Mouse (Mus musculus) lung, embryonic 15.5 days (tissue): ENCODE measurements around the gene Fbxo9. TPM values are rescaled to one million over a fixed set of nuclear protein-coding genes. Genes with fewer than 3 reads are reported as not detected.

Source experiments
- polyA plus RNA-seq: library from polyadenylated mRNA; unstranded; fragments of >200 nt; fragmentation: Nextera tagmentation; extraction: Ambion mirVana; gene quantifications from 2 replicates; pipeline ENCODE4 v1.2.1, GENCODE M21; 2015

Fbxo9 gene
- polyA plus RNA-seq, 1 experiment from 2014 or later: 46.8 TPM

Other genes starting within 250 kb of the Fbxo9 start
- gene Elovl5, start 191.7 kb downstream of the Fbxo9 start, polyA plus RNA-seq: 78.0 and 83.0 TPM in 2 replicates
- gene Gcm1, start 57.1 kb downstream of the Fbxo9 start, polyA plus RNA-seq: 0.31 and 0.36 TPM in 2 replicates
- gene Ick, start 127 bp upstream of the Fbxo9 start, polyA plus RNA-seq: 17.5 and 19.1 TPM in 2 replicates
- gene Gsta4, start 73.7 kb upstream of the Fbxo9 start, polyA plus RNA-seq: 71.6 and 77.3 TPM in 2 replicates
- gene Gsta1, start 121.6 kb upstream of the Fbxo9 start, polyA plus RNA-seq: 0.30 TPM in 1 of 2 replicates, not detected in the other
- not detected in 2 replicates for gene Gm3776, start 148.1 kb upstream of the Fbxo9 start, polyA plus RNA-seq
- gene Gm10639, start 180.9 kb upstream of the Fbxo9 start, polyA plus RNA-seq: not detected in 2 replicates
- gene Omt2a, start 205.7 kb upstream of the Fbxo9 start, polyA plus RNA-seq: not detected in 2 replicates
- gene Omt2b, start 218.5 kb upstream of the Fbxo9 start, polyA plus RNA-seq: not detected in 2 replicates
- 0.79 and 1.1 TPM in 2 replicates for gene Gsta2, start 246.7 kb upstream of the Fbxo9 start, polyA plus RNA-seq